Mouse (Mus musculus) gastrocnemius, postnatal 25 days (tissue): ENCODE data around the gene Capn5. TPM values are rescaled to one million over a fixed set of nuclear protein-coding genes. Genes with fewer than 3 reads are reported as not detected.
"Not testable (repeated sequence)": the region's sequence is repeated elsewhere in the genome, so short reads cannot be mapped to it uniquely, and the experiment has no call there.

Experiments used
- DNase-seq: peaks from one replicate; pipeline ENCODE4 v3.0.0; 2022
- long read RNA-seq, 2 experiments: library from polyadenylated mRNA; stranded (forward); transcript quantifications; one replicate each; pipeline ENCODE4 v2.0.0; 2021
- total RNA-seq, 2 experiments: library from RNA; stranded (reverse); gene quantifications; 1 replicate in 1 of 2; 2 replicates in 1 of 2; pipeline ENCODE4 v1.2.3; 2021

The Capn5 gene
- 1 to 10 TPM; 1.6 to 2.4 TPM for total RNA-seq
- long read RNA-seq, experiment 1, partial matches to known transcripts, result 0 of 1 reads
- long read RNA-seq, experiment 1, other reads (novel, unspliced or antisense), result 1 of 1 reads
- long read RNA-seq, experiment 2, full-length matches to known transcripts, result 1 of 3 reads
- long read RNA-seq, experiment 2, partial matches to known transcripts, result 0 of 3 reads
- long read RNA-seq, experiment 2, other reads (novel, unspliced or antisense), result 2 of 3 reads

DNA sequence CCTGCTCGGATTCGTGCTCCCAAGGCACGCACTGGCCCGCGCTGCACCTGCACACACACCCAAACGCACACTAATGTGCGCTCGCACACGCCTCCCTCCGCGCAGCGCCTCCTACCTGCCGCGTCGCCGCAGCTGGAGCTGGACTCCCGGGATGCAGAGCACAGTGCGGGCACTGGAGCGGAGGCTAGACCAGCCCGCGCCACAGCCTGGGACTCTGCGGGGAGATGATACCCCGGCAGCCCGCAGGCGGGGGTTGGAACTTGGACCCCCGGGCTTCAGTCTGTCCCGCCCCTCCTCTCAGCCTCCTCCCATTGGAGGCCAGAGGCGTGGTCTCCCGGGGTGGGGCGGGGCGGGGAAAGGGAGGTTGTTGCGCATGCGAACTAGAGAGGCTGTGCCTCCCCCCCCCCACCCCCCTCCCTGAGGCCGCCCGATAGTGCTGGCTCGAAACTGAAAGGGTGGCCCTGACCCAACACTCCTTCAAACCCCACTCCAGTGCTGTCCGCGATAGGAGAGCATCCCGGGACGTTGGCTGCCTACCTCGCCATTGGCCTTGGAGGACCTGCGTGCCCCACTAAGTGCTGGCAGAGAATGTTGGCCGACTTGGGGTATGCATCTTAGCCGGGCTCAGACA lies at the start of gene Capn5:
TSS of gene Capn5 (minus strand) at position 346 of the 631 bp plus-strand sequence.
- peak; percentile 78 for DNase-seq

DNA sequence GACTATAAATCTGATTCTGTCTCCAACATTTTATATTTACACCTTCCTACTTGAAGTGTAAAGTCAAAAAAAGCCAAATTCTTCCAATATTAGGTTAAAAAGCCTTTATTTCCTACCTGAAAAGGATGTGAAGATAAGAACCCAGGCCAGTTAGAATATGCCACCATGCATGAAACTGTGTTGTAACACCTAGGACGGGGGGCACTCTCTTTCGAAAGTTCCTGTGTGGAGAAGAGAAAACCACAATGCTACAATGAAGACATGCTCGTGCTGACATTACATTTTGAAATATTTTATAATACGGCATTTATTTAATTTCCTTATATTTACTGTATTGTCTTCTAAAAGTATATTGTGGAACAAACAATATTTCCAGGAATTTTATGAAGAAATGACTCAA lies 45.7 kb upstream of the Capn5 start:
- DNase-seq, result no peak

DNA sequence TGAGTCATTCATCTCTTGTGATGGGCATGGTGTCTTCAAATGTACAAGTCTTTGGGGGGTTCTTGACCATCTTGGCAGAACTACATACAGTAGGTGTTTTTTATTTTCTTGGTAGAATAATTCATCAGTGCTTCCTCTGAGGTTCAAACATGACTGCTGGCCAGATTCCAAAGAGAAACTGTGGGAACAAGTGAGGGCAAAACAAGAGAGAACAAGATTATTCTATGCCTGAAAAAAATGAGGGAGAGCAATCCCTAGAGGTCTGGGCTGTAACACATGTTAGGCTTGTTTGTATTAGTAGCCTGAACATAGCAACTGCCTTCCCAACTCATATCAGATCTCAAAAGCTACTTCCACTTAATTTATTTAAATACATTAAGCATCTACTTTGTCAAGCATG lies 38.6 kb upstream of the Capn5 start:
- no peak for DNase-seq

DNA sequence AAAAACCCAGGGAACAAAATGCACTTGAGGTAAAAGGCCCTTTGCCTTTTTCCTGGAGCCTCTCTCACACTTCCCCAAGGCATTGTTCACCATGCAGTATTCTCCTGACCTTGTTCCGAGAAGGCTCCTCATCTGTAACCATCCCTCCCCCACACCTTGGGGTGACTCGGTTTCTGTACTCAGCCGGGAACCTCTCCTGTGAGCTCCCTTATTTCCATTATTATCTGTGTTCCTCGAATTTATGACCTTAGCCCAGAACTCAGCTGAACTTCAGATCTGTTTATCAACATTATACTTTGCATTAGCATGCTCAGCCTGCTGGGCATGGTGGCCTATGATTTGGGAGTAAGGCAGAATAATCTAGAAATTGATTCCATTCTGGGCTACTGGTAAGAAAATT lies 24.9 kb upstream of the Capn5 start:
- no peak for DNase-seq

DNA sequence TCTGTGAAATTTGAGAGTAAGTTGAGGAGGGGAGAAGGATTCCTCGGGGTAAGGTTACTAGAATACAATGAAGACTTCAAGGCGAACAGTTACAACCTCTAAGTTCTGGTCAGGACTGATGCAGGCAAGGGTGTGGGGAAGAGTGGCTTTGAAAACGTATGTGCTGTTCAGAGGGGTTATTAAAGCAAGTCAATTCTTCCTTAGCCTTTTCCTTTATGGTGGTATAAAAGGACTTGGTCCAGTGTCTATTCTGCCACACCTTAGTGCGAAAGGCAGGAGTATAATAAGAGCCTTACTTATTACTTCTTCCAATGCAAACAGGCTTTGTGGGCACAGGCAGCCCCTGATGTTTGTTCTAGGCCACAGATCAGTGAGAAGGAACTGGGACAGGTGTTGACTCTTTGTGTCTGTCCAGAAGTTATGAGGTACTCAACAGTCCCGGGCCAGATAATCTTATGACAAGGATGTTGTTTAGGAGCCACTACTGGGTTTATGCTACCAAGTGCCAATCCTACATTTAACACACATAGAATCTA lies 23.5 kb upstream of the Capn5 start:
- no peak for DNase-seq

DNA sequence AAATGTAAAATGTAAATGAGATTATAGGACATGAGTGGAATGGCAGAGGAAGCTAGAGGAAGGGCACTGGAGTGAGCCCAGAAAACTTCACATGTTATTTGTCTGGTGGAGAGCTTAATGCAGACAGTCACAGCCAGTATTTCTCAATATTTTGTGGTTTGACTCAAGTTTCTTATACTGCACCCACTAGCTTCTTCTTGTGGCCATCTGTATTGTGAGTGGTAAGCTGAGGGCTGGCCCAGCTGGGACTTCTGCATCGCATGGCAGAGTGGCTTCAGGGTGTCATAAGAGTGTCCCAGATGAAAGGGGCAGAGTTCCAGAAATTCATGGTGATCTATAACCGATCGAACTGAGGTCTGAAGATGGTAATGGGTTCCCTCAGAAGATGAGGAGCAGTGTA lies 22.3 kb upstream of the Capn5 start:
- DNase-seq, result no peak

DNA sequence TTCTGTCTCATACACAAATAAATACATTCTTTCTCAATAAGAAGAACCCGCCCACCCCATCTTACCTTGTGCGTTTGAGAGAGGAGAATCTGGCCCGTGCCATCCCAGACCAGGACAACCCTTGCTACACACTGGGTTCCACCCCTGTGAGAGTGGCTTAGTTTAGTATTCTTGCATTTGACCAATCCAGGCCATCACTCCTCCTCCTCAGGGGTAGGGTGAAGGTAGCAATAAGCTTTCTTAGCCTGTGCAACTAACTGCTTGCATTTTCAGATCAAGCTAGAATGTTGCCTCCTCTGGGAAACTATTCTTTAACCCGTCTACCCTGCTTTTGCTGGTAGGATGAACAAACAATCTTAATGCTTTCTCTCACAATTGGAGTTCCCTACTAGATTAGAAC lies 21.3 kb upstream of the Capn5 start, which contains the start of gene B3gnt6:
TSS of gene B3gnt6 (minus strand) at position 101 of the 400 bp plus-strand sequence.
- no peak for DNase-seq

DNA sequence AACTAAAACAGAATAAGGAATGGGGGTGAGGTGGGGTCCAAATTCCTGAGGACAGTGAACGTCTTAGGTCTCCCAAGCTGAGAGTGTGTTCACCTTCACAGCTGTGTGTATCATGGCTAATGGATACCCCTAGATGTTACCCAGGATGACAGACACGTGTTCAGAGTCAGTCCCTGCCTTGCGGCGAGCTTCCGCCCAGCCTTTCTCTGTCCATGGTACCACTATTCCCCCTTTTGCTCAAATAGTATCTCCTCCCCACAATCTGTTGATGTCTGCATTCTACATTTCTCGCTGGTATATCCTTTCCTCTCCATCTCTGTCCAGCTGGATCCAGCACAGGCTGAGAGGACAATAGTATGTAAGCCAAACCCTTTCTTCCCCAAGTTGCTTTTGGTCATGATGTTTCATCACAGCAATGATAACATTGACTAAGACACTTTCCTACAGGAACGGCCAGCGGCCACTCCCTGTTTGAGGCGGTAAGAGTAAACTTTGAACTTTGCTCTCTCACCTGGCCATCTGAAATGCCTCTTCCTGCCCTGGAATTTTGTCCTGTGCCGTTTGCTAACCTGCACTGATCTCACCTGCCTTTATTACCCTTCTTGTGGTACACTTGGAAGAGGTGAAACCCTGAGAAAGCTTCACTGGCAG lies 17.2 kb upstream of the Capn5 start:
- DNase-seq, result no peak

DNA sequence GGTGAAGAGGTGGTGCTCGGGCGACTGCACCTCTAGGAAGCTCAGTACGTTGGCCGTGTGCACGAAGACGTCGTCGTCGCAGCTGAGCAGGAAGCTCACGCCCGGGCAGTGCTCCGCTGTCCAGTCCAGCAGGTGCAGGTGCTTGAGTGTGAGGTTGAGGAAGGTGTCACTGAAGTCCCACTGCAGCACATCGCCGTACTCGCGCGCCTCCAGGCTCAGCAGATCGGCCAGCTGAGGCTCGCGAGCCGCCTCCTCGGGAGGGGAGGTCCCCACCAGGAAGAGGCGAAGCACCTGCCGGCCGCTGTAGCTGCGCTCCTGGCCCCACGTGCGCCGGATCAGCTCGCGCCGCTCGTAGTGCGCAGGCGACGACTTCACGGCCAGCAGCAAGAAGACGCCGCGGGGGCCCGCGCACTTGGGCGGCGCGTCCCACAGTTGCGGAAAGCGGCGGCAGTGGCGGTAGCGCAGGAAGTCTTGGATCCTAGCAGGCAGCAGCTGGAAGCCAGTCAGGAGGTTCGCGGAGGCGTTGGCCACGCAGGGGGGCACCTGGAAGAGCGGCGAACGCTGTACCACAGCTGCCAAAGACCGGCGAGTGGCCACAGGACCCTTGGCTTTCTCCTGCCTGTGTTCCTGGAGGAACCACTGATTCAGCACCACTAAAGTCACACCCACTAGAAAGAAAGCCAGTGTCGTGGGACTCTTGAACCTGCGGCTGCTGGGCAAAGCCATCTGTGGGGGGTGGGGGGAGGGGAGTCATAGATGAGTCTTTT lies 16.1 kb upstream of the Capn5 start:
- DNase-seq, result no peak

DNA sequence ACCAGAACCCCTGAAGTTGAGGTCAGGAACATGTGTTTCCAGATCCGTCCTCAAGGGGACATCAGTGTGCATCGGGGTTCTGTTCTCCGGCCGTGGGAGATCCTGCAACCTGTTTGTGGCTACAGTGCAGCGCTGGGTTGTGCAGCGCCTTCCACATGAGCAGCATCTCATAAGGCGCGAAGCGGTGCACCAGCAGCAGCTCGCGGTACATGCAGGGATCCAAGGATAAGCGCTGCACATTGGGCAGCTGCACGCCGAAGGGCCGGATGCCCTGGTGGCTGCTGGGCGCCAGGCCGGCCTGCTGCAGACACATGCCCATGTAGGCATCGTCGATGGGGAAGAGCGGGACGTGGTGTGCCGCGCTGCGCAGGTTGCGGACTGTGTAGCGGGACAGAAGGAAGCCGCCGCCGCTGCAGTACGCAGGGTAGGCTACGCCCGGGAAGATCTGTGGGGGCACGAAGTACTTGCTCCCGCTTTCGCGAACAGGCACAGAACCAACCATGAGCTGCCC lies 15.5 kb upstream of the Capn5 start:
- no peak for DNase-seq

DNA sequence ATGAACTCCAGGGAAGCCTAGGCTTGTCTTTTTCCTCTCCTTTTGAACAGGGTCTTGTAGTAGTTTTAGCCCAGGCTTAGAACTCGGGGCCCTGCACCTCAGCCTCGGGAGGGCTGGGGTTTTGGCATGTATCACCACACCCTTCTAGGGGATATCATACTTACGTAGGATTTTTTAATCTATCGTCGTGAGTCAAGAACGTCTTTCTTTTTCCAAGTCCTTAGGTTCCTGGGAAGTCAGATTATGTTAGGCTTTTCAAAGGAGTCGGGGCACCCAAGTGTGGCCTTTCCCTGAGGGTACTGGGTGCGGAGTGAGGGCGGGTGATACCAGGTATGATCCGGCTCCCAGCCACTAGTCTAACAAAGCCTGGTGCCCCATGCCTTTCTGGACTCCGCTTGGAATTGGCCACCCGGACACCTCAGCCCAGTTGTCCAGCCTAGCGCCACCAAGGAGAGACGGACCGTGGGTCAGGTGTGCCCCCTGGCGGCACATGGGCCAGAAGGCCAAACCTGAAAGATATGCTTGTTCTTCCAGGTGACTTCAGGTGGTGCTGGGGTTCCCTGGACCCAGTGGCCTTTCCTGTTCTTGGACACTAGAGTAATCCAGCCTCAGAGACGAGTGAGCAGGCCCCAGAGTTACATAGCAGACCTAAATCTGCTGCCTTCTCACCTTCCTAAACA lies 13.6 kb upstream of the Capn5 start:
- no peak for DNase-seq

DNA sequence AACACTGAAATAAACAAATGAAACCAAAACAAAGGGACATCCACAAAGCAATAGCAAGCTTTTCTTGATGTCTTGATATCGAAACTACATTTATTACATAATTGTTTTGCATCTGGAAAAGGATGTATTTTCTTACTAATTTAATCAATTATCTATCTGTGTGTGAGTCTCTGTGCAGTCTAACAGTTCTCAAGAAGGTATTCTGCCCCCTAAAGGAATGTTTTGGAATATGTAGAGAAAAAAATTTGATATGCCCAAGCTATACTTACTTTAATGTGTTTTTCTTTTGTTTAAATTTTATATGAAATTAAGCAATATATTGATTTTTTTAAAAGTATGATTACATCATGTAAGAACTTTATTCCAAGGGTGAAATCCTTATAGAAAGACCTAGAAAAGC lies 12.5 kb upstream of the Capn5 start:
- no peak for DNase-seq

DNA sequence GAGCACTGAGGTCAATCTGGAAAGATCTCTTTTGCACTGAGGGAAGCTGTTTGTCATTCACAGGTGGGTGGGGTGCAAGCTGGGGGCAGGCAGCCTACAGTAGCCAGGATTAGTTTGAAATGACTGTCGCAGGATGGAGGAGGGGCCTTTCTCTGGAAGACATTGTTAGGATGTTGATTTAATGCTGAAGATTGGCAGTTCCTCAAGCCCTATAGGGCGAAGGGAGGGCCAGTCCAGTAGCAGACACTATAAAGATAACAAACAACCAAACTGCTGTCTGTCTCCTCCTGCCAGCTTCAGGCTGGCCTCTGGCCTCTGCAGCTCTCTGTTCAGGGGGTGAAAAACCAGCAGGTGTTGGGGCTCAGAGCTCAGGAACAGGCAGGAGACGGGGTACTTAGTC lies 11.7 kb upstream of the Capn5 start:
- no peak for DNase-seq

DNA sequence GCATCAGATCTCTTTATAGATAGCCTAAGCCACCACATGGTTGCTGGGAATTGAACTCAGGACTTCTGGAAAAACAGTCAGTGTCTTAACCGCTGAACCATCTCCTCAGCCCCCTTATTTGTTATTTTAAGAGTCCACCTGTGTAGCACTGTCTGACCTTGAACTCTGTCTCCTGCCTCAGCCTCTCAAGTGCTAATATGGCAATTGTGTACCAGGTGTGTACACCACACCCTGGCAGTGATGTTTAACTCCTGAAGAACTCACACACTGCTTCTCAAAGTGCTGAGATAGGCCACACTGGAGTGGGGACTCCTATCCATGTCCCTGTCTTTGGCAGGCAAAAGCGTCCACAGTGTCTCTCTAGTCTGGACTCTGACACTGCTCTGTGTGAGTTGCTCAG lies 10.6 kb upstream of the Capn5 start:
- DNase-seq, result no peak

DNA sequence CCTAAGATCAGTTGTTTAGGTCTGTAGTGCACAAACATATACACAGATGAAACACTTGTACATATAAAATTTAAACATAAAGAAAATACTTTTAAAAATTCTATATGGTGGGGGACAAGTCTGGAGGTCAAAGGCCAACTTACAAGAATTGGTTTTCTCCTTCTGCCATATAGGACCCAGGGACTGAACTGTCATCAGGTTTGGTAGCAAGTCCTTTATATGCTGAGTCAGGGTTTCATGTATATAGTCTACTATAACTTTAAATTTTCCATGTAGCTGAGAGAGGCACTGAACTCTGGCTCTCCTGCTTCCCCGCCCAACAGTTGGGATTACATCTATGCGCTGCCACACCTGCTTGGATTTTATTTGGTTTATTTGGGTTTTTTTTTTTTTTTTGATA lies 10.2 kb upstream of the Capn5 start:
- DNase-seq, result no peak

DNA sequence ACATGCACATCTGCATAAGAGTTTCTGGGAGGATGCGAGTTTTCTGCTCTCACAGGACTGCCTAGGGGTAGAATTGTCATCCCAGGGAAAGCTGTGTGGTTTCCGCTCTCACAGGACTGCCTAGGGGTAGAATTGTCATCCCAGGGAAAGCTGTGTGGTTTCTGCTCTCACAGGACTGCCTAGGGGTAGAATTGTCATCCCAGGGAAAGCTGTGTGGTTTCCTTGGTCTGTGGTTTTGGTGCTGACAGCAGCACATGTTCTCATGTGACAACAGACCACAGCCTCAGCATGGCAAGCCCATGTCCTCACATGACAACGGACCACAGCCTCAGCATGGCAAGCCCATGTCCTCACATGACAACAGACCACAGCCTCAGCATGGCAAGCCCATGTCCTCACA lies 9.3 kb upstream of the Capn5 start:
- DNase-seq, result not testable (repeated sequence)

DNA sequence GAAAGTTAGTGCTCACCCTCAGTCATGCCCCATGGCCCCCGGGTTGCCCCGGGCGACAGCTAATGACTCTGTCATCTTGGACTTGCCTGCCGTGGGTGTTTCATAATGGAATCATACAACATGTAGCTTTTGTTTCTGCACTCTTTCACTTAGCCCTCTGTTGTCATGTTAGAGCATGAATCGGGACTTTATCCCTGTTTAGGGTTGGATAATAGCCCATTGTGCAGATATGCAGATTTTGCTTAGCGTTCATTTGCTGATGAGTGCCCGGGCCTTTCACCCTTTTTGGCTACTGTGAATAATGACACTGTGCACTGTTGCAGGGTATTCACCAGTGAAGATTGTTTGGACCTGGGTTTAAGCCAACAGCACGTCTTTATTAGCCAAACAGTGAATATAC lies 8.6 kb upstream of the Capn5 start:
- DNase-seq, result no peak

DNA sequence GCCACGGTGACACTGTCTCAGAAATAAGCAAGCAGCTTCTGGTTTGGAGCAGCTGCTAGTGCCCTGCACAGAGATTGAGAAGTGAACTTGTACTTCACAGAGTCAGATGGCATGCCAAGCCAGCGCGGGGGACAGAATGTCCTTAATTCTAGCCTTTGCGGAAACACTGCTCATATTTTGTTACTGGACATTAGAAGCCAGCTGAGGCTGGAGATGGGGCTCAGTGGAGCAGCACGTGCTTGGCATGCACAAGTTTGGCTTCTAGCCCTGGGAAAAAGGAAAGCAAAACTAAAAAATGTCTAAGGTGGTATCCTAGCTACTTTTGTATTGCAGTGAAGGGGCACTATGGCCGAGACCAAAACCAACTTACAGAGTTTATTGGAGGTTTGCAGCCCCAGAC lies 7.3 kb upstream of the Capn5 start:
- peak; percentile 64 for DNase-seq

DNA sequence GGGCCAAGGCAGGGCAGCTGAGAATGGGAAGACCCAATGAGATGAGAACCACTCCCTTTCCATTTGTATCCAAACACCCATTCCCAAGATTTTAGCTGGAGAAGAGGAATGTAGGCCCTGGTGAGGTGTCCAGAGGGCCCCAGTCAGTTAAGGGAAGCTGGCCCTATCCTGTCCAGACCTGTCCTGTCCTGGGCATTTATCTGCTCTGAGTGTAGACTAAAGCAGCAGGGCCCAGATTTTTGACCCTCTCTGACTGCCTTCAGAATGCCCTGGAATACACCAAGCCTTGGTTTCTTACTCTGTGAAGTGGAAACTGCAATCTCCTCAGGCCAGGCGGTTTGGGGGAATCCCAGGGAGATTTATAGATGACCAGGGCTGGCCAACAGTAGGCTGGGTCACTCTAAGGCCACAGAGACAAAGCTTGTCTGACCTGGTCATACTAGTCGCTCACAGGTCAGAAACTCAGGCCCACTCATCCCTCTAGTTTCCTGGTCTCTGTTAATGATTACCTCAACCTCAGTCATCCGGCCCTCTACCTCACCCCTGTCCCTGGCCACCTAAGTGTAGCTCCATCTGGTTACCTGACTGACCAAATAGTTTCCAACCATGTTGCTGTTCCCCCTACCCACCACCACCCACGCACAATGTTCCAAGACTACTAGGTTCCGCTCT lies 622 bp upstream of the Capn5 start:
- DNase-seq, result no peak

DNA sequence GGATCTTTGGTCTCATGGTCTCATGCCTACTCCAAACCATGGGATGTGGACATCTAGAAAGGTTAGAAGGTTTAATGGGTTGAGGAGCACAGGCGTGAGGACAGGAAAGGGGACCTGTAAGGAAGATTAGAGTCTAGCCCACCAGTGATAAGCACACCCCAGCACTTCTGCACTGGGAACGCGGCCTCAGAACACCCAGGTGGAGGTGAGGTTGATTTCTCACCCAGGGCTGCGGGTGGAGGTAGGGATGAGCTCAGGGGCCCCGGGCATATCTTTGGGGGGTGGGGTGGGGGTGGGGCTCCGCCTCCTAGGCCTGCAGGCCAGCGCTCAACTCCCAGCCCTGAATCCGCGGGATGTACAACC lies 527 bp downstream of the Capn5 start:
- no peak for DNase-seq

DNA sequence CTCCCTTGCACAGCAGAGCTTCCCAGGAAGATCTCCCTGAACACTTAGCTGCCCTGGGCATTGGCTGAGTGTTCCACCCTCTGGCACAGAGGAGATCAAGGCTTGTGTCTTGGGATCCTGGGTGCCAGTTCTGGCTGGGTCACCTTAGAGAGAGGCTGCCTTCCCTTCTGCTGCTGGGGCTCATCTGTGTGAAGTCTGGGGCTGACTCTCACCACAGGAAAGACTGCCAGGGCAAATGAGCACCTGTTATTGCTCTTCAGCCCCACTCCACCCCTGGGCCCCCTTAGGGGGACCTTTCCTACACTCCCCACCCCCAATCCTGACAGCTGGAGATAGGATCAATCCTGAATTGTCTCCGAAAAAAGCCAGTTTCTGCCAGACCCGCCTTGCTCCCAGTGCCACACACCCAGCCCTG lies 996 bp downstream of the Capn5 start:
- no peak for DNase-seq
